Mouse (Mus musculus) liver, embryonic 12.5 days (tissue): ENCODE measurements at regions not wholly inside any gene's neighbourhood (a gene's known extent, or its start where the extent isn't known, plus 50 kb on each side); places are given as distances from the start of the nearest gene placed in this dataset.
"Not testable (repeated sequence)": the region's sequence is repeated elsewhere in the genome, so short reads cannot be mapped to it uniquely, and the experiment has no call there.

Source experiments
- ATAC-seq: fragments of 200-750 bp; cut with Nextera tagmentation; 2 replicates; pipeline ENCODE4 v1.8.0; 2017; ENCODE audit warnings: moderate number of reproducible peaks, mild to moderate bottlenecking, moderate library complexity
- H3K27ac ChIP-seq: fragments of 300-500 bp; sonication (generic); 2 replicates; pipeline ENCODE4 v1.5.1; 2016; ENCODE audit warnings: mild to moderate bottlenecking
- H3K27me3 ChIP-seq: fragments of 300-500 bp; sonication (generic); replicated peaks from 2 replicates; pipeline ENCODE4 v1.6.1; 2016; ENCODE audit warnings: mild to moderate bottlenecking, moderate library complexity
- H3K36me3 ChIP-seq: fragments of 300-500 bp; sonication (generic); 2 replicates; pipeline ENCODE4 v1.6.1; 2016; ENCODE audit warnings: mild to moderate bottlenecking, moderate library complexity
- H3K4me1 ChIP-seq: fragments of 300-500 bp; sonication (generic); 2 replicates; pipeline ENCODE4 v1.6.1; 2016
- H3K4me2 ChIP-seq: fragments of 300-500 bp; sonication (generic); 2 replicates; pipeline ENCODE4 v1.6.1; 2016; ENCODE audit warnings: mild to moderate bottlenecking, moderate library complexity
- H3K4me3 ChIP-seq: fragments of 300-500 bp; sonication (generic); 2 replicates; pipeline ENCODE4 v1.5.1; 2016; ENCODE audit warnings: mild to moderate bottlenecking, moderate library complexity
- H3K9ac ChIP-seq: fragments of 300-500 bp; sonication (generic); 2 replicates; pipeline ENCODE4 v1.6.1; 2016; ENCODE audit warnings: mild to moderate bottlenecking, moderate library complexity
- H3K9me3 ChIP-seq: fragments of 300-500 bp; sonication (generic); replicated peaks from 2 replicates; pipeline ENCODE4 v1.6.1; 2016; ENCODE audit warnings: mild to moderate bottlenecking, moderate library complexity
- WGBS: fragments of 180-500 bp; shearing (Covaris S2); methylation state at CpG from one replicate; pipeline ENCODE4 v1.1.7; 2016; ENCODE audit not compliant: insufficient replicate concordance; 5-methylcytosine and 5-hydroxymethylcytosine counted together

DNA sequence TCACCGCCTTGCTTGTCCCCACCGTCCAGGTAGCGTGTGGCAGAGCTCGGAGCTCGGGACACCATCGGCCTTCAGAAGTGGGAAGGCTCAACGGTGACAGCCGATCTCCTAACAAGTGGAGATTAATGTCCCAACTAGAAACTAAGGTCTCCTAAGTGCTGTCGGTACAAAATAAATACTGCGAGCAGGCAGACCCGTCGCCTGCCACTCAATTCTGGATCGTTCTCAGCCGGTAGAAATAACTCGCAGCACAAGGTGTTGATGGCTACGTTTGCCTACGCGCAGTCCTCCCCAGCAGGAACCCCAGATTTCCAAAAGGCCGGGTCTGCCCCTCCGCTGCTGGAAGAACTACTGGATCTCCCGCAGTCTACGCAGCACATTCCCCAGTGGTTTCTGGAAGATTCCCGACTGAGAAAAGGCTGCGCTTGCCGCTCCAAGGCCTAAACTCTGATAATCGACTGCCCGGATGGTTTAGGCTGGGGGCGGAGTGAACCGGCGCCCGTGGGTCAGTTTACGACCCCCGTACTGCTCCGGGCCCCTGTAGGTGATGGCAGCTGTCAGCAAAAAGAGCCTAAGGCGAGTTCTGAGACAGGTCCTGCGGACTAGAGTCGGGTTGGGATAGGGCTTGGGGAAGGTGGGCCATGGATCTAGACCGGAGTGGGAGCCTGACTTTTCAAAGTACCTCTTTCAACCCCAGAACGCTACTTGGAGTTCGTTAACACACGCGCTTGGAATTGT lies 85.7 kb downstream of the Nr2f2 start:
- Histone ChIP-seq H3K9ac (no peak overlapping the region), H3K27me3 (peaks cover 84% of the 10 kb centered on the region), H3K9me3 (no peaks in the 10 kb centered on the region), H3K4me2 (peak overlapping the region; percentile 47), H3K4me3 (peak overlapping the region; percentile 8), H3K27ac (no peak overlapping the region), H3K4me1 (no peaks in the 10 kb centered on the region), H3K36me3 (no peaks in the 10 kb centered on the region)
- 2% methylated on average over 42 of the region's 42 CpGs for WGBS
- ATAC-seq: no peak

DNA sequence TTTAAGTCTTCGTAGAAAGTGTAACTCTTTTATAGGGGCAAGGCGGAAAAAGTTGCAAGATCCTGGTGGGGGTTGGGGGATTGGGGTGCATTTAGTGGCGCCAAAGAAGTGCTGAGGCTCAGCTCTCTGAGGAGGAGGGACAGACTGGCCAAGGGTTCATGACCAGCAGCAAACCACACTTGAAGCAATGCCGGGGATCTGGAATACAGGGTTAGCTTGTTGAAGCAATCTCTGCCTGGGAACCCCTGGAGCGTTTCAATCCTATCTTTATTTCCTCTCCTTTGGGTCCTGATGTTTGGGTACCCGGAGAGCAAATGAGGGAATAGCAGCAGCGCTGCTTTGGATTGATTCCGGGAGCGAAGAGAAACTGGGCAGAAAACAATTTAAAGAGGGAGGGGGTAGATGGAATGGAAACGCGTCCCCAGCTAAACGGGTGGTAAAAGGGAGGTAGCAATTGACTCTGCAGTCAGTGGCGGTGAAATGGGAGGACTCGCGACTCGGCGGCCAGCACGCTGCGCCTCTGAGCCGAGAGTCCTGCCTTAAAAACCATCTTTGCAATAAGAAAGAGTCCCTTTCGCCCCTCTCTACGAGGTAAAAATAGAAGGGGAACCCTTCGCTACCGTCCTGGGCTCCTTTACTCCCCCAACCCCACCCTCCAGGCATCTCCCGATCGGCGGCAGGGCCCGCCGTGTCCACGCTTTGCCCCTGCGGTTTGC lies 86.5 kb downstream of the Nr2f2 start:
- H3K27me3 ChIP-seq: peaks cover 77% of the 10 kb centered on the region

DNA sequence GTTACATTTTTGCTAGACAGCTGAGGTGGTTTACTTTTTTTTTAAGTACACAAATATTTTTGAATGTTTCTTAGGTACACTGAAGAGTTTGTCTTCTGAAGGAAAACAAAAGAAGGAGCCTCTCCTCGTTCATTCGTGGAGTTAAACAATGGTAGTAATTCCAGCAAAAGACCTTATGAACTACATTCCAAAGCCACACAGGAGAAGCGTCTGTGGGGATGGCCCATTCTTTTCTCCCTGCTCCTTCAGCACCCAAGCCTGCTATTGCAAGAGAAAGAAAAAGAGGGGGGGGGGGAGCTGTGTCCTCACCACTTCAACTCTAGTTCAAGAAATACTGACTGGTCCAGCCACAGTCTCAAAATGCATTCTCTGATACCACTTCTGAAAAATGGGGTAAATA lies 87.4 kb downstream of the Nr2f2 start:
- Histone ChIP-seq H3K27me3 (peaks cover 68% of the 10 kb centered on the region), H3K4me3 (no peak overlapping the region), H3K9ac (no peak overlapping the region), H3K4me1 (no peaks in the 10 kb centered on the region), H3K27ac (no peak overlapping the region), H3K36me3 (no peaks in the 10 kb centered on the region), H3K9me3 (no peaks in the 10 kb centered on the region), H3K4me2 (no peak overlapping the region)
- WGBS: 12% methylated on average over 3 of the region's 3 CpGs
- ATAC-seq: no peak

More for the DNA sequence above, 86.5 kb downstream of the Nr2f2 start:
- Histone ChIP-seq H3K4me2 (peak overlapping the region; percentile 47), H3K36me3 (no peaks in the 10 kb centered on the region), H3K9me3 (no peaks in the 10 kb centered on the region), H3K4me3 (peak overlapping the region; percentile 8), H3K9ac (no peak overlapping the region), H3K4me1 (no peaks in the 10 kb centered on the region), H3K27ac (no peak overlapping the region)
- 2% methylated on average over 31 of the region's 31 CpGs for WGBS
- ATAC-seq: no peak

DNA sequence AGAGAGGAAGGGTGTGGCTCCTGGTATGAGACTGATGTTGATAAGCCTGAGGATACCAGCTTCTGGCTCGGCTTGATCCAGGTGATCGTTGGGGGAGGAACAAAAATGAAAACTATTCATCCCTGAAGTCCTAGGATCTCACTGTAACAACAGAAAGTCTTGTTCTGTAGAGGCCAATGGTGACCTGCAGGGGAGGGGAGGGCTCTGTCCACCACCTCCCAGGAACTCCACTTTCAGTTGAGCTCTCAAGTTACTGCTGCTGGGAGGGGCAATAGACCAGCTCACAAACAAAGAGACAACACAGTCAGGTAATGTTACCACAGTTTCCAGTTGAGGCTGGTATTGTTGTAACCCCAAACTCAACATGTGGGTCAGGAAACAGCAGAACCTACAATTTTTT lies 90.5 kb downstream of the Nr2f2 start:
- Histone ChIP-seq H3K4me3 (no peak overlapping the region), H3K27ac (no peak overlapping the region), H3K27me3 (peaks cover 38% of the 10 kb centered on the region), H3K36me3 (no peaks in the 10 kb centered on the region), H3K4me1 (no peaks in the 10 kb centered on the region), H3K9me3 (no peaks in the 10 kb centered on the region), H3K9ac (no peak overlapping the region), H3K4me2 (no peak overlapping the region)
- WGBS: 58% methylated on average over 2 of the region's 2 CpGs
- no peak for ATAC-seq

DNA sequence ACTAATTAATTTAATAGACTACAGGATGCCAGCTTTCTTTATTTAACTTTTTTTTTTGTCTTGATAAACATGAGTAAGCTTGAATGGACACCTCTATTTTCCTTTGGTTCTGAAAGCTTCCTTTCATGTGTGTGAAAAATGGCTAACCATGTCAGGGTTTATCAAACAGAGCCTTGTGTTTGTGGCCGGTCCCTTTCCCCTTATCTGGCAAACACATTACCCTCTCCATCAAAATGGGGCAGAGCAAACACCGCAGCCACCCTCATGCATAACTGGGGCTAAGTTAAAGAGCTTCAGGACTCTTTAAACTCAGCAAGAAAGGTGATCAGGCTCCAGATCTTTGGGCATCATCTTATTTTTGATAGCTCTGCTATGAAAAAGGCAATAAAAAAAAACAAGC lies 92.2 kb downstream of the Nr2f2 start:
- Histone ChIP-seq H3K4me1 (no peaks in the 10 kb centered on the region), H3K27ac (no peak overlapping the region), H3K4me2 (no peak overlapping the region), H3K36me3 (no peaks in the 10 kb centered on the region), H3K4me3 (no peak overlapping the region), H3K27me3 (peaks cover 20% of the 10 kb centered on the region), H3K9ac (no peak overlapping the region), H3K9me3 (no peaks in the 10 kb centered on the region)
- 7% methylated on average over 2 of the region's 2 CpGs for WGBS
- ATAC-seq: peak; percentile 62; the same call in 1 of the 2 replicates

DNA sequence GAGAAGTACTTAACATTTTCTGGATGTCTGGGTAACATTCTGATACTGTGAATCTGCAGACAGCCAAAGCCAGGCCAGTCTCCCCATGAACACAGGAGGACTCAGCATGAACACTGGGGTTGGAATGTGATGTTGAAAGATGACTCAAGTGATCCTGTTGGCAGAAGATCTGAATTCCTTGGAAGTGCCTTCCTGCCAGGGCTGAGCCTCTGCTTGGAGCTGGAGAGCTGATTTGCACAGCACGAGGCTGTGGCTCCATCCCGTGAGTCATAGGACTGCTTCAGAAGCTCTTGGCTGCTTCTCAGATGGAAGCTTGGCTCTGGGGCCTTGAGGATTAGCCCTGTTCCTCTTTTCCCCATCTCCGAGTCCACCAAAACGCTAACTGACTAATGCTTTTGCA lies 99.5 kb downstream of the Nr2f2 start:
- Histone ChIP-seq H3K9ac (no peak overlapping the region), H3K4me1 (no peaks in the 10 kb centered on the region), H3K27ac (no peak overlapping the region), H3K27me3 (no peaks in the 10 kb centered on the region), H3K4me3 (no peak overlapping the region), H3K36me3 (no peaks in the 10 kb centered on the region), H3K4me2 (no peak overlapping the region), H3K9me3 (no peaks in the 10 kb centered on the region)
- WGBS: 40% methylated on average over 4 of the region's 4 CpGs
- ATAC-seq: no peak

DNA sequence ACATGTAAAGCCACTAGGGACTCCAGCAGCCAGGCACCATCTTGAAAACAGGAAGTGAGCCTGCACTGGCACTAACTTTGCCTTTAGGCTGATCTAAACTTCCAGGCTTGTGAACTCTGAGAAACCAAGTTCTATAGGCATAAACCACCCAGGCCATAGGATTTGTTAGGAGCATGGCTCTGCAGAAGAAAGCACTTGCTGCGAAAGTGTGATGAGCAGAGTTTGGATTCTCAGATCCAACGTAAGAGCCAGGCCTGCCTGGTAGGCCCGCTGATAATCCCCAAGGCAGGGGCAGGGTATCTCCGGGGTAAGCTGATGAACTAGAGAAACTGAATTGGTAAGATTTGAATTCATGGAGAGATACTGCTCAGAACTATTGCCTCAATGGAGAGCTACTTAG lies 109.7 kb downstream of the Nr2f2 start:
- WGBS: 67% methylated on average over 4 of the region's 4 CpGs

DNA sequence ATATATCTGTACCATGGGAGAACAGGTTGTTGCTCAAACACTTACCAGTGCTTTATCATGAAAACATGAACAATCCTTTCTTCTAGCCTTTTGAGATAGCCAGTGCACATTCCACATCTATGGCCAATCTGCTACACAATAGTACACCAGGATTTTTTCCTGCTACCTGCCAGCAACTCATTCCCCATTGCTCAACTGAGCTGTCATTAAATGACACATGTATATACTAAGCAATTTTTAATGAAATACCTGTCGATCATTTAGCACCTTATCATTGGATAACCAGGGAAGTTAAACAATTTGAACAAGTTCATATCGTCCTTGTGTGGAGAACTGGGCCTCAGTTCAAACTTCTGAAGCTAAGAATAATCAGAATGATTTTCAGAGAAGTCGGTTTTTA lies 111.5 kb downstream of the Nr2f2 start:
- H3K9me3 ChIP-seq: no peaks in the 10 kb centered on the region
- no peaks in the 10 kb centered on the region for H3K36me3 ChIP-seq
- H3K4me1 ChIP-seq: no peaks in the 10 kb centered on the region
- no peak overlapping the region for H3K4me3 ChIP-seq
- H3K27me3 ChIP-seq: no peaks in the 10 kb centered on the region
- no peak for ATAC-seq
- 61% methylated on average over 3 of the region's 3 CpGs for WGBS
- H3K27ac ChIP-seq: no peak overlapping the region
- no peak overlapping the region for H3K9ac ChIP-seq
- H3K4me2 ChIP-seq: no peak overlapping the region

More for the DNA sequence above, 109.7 kb downstream of the Nr2f2 start:
- H3K27me3 ChIP-seq: no peaks in the 10 kb centered on the region
- H3K4me2 ChIP-seq: no peak overlapping the region
- no peak for ATAC-seq
- no peaks in the 10 kb centered on the region for H3K36me3 ChIP-seq
- no peak overlapping the region for H3K9ac ChIP-seq
- H3K27ac ChIP-seq: no peak overlapping the region
- no peaks in the 10 kb centered on the region for H3K4me1 ChIP-seq
- no peaks in the 10 kb centered on the region for H3K9me3 ChIP-seq
- H3K4me3 ChIP-seq: no peak overlapping the region

DNA sequence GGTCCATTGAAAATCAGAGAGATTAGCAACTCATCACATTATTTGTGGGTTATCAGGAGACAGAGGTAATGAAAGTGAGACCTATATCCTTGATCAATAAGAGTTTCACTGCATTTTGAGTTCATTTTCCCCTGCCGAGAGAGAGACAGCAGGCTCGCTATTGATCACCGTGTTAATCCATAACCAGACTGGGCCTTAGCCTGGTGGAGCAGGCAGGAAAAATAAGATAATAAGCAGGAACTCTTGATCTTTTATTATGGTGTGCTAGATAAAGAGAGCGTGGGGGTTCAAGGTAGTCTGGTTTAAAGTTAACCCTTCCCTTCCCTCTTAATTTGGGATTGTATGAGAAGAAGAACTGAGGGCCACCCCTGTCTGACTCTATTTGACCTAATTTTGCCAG lies 113.3 kb downstream of the Nr2f2 start:
- peak overlapping the region; percentile 10 for H3K4me2 ChIP-seq
- 65% methylated on average over 4 of the region's 4 CpGs for WGBS
- H3K4me3 ChIP-seq: no peak overlapping the region
- H3K9ac ChIP-seq: no peak overlapping the region
- H3K9me3 ChIP-seq: no peaks in the 10 kb centered on the region
- H3K27me3 ChIP-seq: no peaks in the 10 kb centered on the region
- no peaks in the 10 kb centered on the region for H3K36me3 ChIP-seq
- H3K27ac ChIP-seq: no peak overlapping the region
- ATAC-seq: no peak
- H3K4me1 ChIP-seq: no peaks in the 10 kb centered on the region

DNA sequence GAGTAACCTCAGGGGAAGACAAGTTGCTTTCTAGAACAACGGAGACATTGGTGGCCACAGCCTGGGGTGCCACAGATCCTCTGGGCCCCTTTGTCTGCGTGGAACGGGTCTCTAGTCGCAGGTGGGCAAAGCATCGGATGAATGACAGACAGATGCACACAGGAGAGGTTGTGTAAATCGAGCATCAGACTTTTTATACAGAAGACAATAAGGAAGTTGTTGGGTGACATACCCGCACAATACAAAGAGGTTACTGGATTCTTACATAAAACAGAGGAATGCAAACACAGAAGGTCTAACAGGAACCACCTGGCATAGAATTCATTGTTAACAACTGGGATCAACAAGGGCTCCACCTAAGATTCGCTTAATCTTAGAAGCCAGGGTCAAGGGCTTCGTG lies 127.5 kb downstream of the Nr2f2 start:
- not testable (repeated sequence) for H3K4me2 ChIP-seq, H3K27ac ChIP-seq, ATAC-seq, H3K36me3 ChIP-seq, H3K9ac ChIP-seq, H3K4me1 ChIP-seq, H3K27me3 ChIP-seq, H3K4me3 ChIP-seq, H3K9me3 ChIP-seq
- 74% methylated on average over 9 of the region's 9 CpGs for WGBS

DNA sequence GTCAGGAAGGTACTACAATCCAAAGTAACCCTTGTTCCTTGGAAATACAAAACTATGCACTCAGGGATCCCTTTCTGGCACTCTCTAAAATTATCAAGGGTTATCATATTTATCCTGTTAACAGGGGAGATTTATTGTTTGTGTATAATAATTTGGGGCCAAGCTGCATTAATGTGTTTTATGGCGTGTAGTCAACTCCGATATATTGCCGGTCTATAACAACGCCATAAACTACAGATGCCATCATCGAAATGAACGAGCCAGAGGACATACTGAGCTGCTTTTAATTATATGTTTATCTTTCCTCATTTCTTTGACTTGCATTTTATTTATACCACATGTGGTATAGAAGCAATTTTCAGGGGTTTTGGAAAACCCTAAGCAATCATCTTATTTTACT lies 147.2 kb downstream of the Nr2f2 start:
- ATAC-seq: no peak
- H3K9ac ChIP-seq: no peak overlapping the region
- no peak overlapping the region for H3K4me2 ChIP-seq
- no peaks in the 10 kb centered on the region for H3K9me3 ChIP-seq
- H3K4me1 ChIP-seq: no peaks in the 10 kb centered on the region
- no peak overlapping the region for H3K4me3 ChIP-seq
- H3K27me3 ChIP-seq: no peaks in the 10 kb centered on the region
- no peaks in the 10 kb centered on the region for H3K36me3 ChIP-seq
- 82% methylated on average over 6 of the region's 6 CpGs for WGBS
- no peak overlapping the region for H3K27ac ChIP-seq

DNA sequence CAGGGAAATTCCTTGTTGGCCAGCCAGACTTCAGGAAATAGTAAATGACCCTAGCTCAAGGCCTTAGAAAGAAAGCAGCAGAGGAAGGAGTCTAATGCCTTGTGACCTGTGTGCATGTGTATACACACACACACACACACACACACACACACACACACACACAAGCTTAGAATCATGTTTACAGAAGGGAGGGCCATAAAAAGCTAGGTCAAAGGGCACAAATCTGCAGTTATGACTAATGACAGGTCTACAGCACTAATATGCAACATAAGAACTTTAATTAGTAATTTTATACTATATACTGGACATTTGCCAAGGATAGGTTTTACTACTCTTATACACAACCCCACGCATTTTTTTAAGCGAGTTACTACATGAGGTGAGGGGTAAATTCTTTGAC lies 149.4 kb downstream of the Nr2f2 start:
- Histone ChIP-seq H3K4me3 (no peak overlapping the region), H3K9ac (no peak overlapping the region), H3K36me3 (no peaks in the 10 kb centered on the region), H3K27ac (no peak overlapping the region), H3K4me1 (no peaks in the 10 kb centered on the region), H3K27me3 (no peaks in the 10 kb centered on the region), H3K4me2 (no peak overlapping the region), H3K9me3 (no peaks in the 10 kb centered on the region)
- no peak for ATAC-seq
- WGBS: 79% methylated on average over 2 of the region's 2 CpGs
